Mouse (Mus musculus) bone marrow macrophage, adult 2 months (primary cell): ENCODE results near the gene Slc8a1.

Experiments used
- CTCF ChIP-seq: IDR thresholded peaks from 2 replicates; pipeline ENCODE4 v1.5.1; 2012; ENCODE audit warnings: low read depth, mild to moderate bottlenecking, low read length, moderate library complexity
- POLR2A ChIP-seq: IDR thresholded peaks from 2 replicates; pipeline ENCODE4 v1.6.1; 2012; ENCODE audit warnings: mild to moderate bottlenecking, low read depth, low read length, borderline replicate concordance

GRCm38 (mm10) chr17:81383461-81383860 is 354.7 kb downstream of the Slc8a1 start:
- no peak for TF ChIP-seq CTCF
- no peak for TF ChIP-seq POLR2A
